Mouse (Mus musculus): ENCODE data around the gene Snx10. TPM values are rescaled to one million over a fixed set of nuclear protein-coding genes. Genes with fewer than 3 reads are reported as not detected.
A peak's percentile ranks its signal among the peaks of the same experiment; 100 is the strongest.

The Snx10 gene
- polyA plus RNA-seq, 1 experiment from 2014 or later: 22.7 TPM

GRCm38 (mm10) chr6:51594516-51594915 lies 70.8 kb downstream of the Snx10 start:
- WGBS: 55% methylated on average over 4 of the region's 4 CpGs
- no peaks in the 10 kb centered on the region for H3K27me3 ChIP-seq (replicated peaks; ENCODE audit: low read depth, poor library complexity, severe bottlenecking)
- H3K27ac ChIP-seq (replicated peaks): no peak overlapping the region
- DNase-seq (ENCODE audit: low spot score): no peak
- no peak overlapping the region for H3K4me3 ChIP-seq
- H3K36me3 ChIP-seq (replicated peaks): no peaks in the 10 kb centered on the region
- H3K9me3 ChIP-seq: no peaks in the 10 kb centered on the region
- peaks cover 27% of the 10 kb centered on the region for H3K4me1 ChIP-seq

DNA sequence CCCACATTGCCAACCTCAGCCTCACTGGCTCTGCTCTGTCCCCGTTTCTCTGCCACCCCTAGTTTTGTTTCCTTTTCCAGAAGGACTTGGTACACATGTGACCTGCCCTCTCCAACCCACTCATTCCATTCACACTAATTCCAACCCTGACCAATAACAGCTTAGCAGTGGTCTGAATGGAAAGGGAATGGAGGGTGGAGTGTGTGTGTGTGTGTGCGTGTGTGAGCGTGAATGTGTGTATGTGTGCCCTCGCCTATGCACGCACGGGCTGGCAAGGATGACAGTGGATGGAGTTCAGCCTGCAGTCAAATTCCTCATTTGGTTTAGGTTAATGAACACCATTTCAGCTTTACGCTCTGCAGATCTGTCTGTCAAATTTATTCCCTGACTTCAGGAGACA lies 74.4 kb downstream of the Snx10 start:
- H3K27ac ChIP-seq (replicated peaks): no peak overlapping the region
- 83% methylated on average over 7 of the region's 7 CpGs for WGBS

DNA sequence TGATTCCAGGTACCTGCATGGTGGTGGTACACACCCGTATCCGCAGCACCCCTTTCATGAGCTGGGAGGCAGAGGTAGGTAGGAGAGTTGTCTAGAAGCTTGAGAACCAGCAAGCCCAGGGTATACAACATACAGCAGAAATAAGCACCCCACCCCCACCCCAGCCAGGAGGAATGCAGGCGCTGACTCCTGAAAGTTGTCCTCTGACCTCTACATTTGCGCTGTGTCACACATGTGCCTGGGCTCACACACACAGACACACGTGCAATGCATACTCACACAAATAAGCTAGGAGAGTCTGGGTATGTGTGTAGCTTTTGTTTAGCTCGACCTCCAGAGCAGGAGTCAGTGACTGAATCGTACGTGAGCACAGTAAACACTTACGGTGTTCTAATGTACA lies 76.7 kb downstream of the Snx10 start:
- H3K9me3 ChIP-seq: no peaks in the 10 kb centered on the region
- H3K27ac ChIP-seq (replicated peaks): no peak overlapping the region; the same call in 1 of the 2 replicates
- no peak overlapping the region for H3K4me3 ChIP-seq
- H3K36me3 ChIP-seq (replicated peaks): no peaks in the 10 kb centered on the region
- no peak for DNase-seq (ENCODE audit: low spot score)
- H3K27me3 ChIP-seq (replicated peaks; ENCODE audit: low read depth, poor library complexity, severe bottlenecking): 0 out of 2 replicates have a peak, but pooled peaks cover 1% of the 10 kb centered on the region
- 76% methylated on average over 9 of the region's 9 CpGs for WGBS
- peaks cover 13% of the 10 kb centered on the region; the same call in 1 of the 2 replicates for H3K4me1 ChIP-seq

More for the DNA sequence above, 74.4 kb downstream of the Snx10 start:
- H3K9me3 ChIP-seq: no peaks in the 10 kb centered on the region
- no peak for DNase-seq (ENCODE audit: low spot score)
- peaks cover 19% of the 10 kb centered on the region for H3K4me1 ChIP-seq
- no peak overlapping the region for H3K4me3 ChIP-seq
- H3K36me3 ChIP-seq (replicated peaks): no peaks in the 10 kb centered on the region
- H3K27me3 ChIP-seq (replicated peaks; ENCODE audit: low read depth, poor library complexity, severe bottlenecking): no peaks in the 10 kb centered on the region

GRCm38 (mm10) chr6:51602341-51602740 lies 78.6 kb downstream of the Snx10 start:
- DNase-seq (ENCODE audit: low spot score): no peak
- H3K36me3 ChIP-seq (replicated peaks): no peaks in the 10 kb centered on the region
- H3K27ac ChIP-seq (replicated peaks): no peak overlapping the region
- H3K4me3 ChIP-seq: no peak overlapping the region
- H3K27me3 ChIP-seq (replicated peaks; ENCODE audit: low read depth, poor library complexity, severe bottlenecking): 0 out of 2 replicates have a peak, but pooled peaks cover 5% of the 10 kb centered on the region
- WGBS: 62% methylated on average over 1 of the region's 1 CpGs
- H3K4me1 ChIP-seq: peaks cover 13% of the 10 kb centered on the region; the same call in 1 of the 2 replicates
- H3K9me3 ChIP-seq: no peaks in the 10 kb centered on the region

DNA sequence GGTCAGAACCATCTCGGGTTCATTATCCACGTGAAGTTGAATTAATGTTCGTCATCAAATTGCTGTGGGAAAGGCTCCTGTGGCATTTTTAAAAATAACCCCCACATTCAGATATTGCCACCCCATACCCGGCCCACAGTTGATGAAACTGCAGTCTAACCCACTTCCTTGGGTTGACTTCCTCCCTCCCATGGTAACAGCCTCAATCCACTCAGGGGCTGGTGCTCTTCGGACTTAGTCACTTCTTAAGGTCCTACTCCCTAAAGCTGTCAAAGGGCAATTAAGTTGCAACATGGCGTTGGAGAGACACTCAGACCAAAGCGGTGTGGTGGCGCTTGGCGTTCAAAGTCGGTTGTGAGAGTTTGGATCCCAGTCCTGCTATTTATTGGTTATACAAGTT lies 80.0 kb downstream of the Snx10 start:
- no peaks in the 10 kb centered on the region for H3K36me3 ChIP-seq (replicated peaks)
- H3K27ac ChIP-seq (replicated peaks): no peak overlapping the region
- no peak overlapping the region for H3K4me3 ChIP-seq
- WGBS: 90% methylated on average over 10 of the region's 10 CpGs
- no peak for DNase-seq (ENCODE audit: low spot score)
- no peaks in the 10 kb centered on the region for H3K9me3 ChIP-seq
- H3K27me3 ChIP-seq (replicated peaks; ENCODE audit: low read depth, poor library complexity, severe bottlenecking): peaks cover 5% of the 10 kb centered on the region; the same call in 1 of the 2 replicates
- H3K4me1 ChIP-seq: peaks cover 13% of the 10 kb centered on the region; the same call in 1 of the 2 replicates

DNA sequence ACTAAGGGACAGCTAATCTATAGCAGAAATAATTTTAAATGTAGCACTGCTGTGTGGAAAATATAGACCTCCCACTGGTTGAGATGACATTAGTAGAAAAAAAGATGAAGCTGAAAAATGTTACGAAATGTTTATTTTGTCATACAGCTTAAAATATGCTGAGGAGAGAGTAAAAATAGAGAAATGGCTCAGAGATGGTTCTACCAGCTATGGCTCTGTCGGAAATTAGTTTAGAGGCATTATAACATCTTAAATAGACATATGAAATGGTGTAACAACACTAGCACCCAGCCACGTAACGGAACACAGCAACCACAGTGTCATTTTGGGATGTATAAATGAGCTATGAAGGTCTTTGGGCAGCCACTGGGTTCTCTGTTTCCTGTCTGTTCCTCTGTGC lies 82.5 kb downstream of the Snx10 start:
- Histone ChIP-seq H3K4me1 (peaks cover 7% of the 10 kb centered on the region; the same call in 1 of the 2 replicates), H3K36me3 (replicated peaks) (no peaks in the 10 kb centered on the region), H3K4me3 (no peak overlapping the region), H3K27me3 (replicated peaks; ENCODE audit: low read depth, poor library complexity, severe bottlenecking) (peaks cover 14% of the 10 kb centered on the region), H3K27ac (replicated peaks) (no peak overlapping the region), H3K9me3 (no peaks in the 10 kb centered on the region)
- DNase-seq (ENCODE audit: low spot score): no peak
- 89% methylated on average over 4 of the region's 4 CpGs for WGBS

- no peak overlapping the region for H3K4me3 ChIP-seq
- 38% methylated on average over 7 of the region's 7 CpGs for WGBS
- H3K27ac ChIP-seq (replicated peaks): no peak overlapping the region
- H3K9me3 ChIP-seq: no peaks in the 10 kb centered on the region
- H3K27me3 ChIP-seq (replicated peaks; ENCODE audit: low read depth, poor library complexity, severe bottlenecking): peaks cover 20% of the 10 kb centered on the region
- DNase-seq (ENCODE audit: low spot score): no peak
- H3K36me3 ChIP-seq (replicated peaks): no peaks in the 10 kb centered on the region
- peaks cover 7% of the 10 kb centered on the region; the same call in 1 of the 2 replicates for H3K4me1 ChIP-seq
These were observed 83.1 kb downstream of the Snx10 start for GRCm38 (mm10) chr6:51606803-51607202.

DNA sequence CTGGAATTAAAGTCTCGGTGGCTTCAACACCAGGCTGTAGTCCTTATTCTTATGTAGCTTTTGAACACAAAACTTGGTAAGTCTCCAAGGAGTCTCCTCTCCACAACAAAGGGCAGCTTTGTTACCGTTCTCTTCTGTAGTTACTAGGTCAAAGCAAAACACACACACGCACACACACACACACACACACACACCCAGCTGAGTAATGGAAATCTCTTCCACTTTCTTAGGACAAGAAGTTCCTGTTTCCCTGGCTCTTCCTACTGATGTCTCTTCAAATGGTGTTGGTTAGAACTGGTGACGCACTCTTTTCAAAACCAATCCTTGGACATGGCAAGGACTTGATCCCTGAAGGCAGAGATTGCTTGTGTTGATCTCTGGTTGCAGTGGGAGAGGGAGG lies 87.9 kb downstream of the Snx10 start:
- DNase-seq (ENCODE audit: low spot score): no peak
- 87% methylated on average over 4 of the region's 4 CpGs for WGBS
- H3K4me3 ChIP-seq: no peak overlapping the region
- no peak overlapping the region for H3K27ac ChIP-seq (replicated peaks)
- H3K4me1 ChIP-seq: peaks cover 11% of the 10 kb centered on the region
- H3K27me3 ChIP-seq (replicated peaks; ENCODE audit: low read depth, poor library complexity, severe bottlenecking): peaks cover 40% of the 10 kb centered on the region
- no peaks in the 10 kb centered on the region for H3K9me3 ChIP-seq
- no peaks in the 10 kb centered on the region for H3K36me3 ChIP-seq (replicated peaks)

- under 1% methylated on average over 54 of the region's 54 CpGs for WGBS
- peak overlapping the region; percentile 81 for H3K27ac ChIP-seq (replicated peaks)
- peak overlapping the region; percentile 70 for H3K4me3 ChIP-seq
These were observed 88.8 kb downstream of the Snx10 start for GRCm38 (mm10) chr6:51612371-51613051.

GRCm38 (mm10) chr6:51613661-51614060 lies 90.0 kb downstream of the Snx10 start:
- Histone ChIP-seq H3K27ac (replicated peaks) (no peak overlapping the region), H3K9me3 (no peaks in the 10 kb centered on the region), H3K36me3 (replicated peaks) (no peaks in the 10 kb centered on the region), H3K4me1 (peaks cover 11% of the 10 kb centered on the region), H3K27me3 (replicated peaks; ENCODE audit: low read depth, poor library complexity, severe bottlenecking) (peaks cover 40% of the 10 kb centered on the region), H3K4me3 (no peak overlapping the region)
- no peak for DNase-seq (ENCODE audit: low spot score)
- 81% methylated on average over 11 of the region's 11 CpGs for WGBS

More at GRCm38 (mm10) chr6:51612371-51613051, 88.8 kb downstream of the Snx10 start:
- Histone ChIP-seq H3K36me3 (replicated peaks) (no peaks in the 10 kb centered on the region), H3K4me1 (peaks cover 11% of the 10 kb centered on the region), H3K9me3 (no peaks in the 10 kb centered on the region), H3K27me3 (replicated peaks; ENCODE audit: low read depth, poor library complexity, severe bottlenecking) (peaks cover 40% of the 10 kb centered on the region)
- peak; percentile 72 for DNase-seq (ENCODE audit: low spot score)

DNA sequence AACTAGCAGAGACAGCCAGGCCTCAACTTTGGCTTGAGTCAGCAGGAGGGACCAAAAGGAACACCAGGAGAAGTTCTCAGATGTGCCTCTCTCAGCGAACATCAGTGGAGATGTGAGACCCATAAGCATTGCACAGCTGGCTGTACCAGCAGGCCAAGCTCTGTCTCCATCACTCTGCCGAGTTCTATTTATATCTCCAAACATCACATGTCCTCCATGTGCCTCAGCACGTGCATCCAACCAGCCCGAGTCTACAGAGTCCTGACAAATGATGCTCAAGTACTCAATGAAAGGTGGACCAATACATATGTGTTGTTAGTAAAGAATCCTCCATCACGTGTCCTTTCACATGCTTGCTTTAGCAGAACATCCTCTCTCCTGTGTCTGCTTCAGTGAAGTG lies 103.1 kb downstream of the Snx10 start:
- H3K27me3 ChIP-seq (replicated peaks; ENCODE audit: low read depth, poor library complexity, severe bottlenecking): no peaks in the 10 kb centered on the region
- 85% methylated on average over 5 of the region's 5 CpGs for WGBS
- no peak for DNase-seq (ENCODE audit: low spot score)
- H3K4me1 ChIP-seq: 0 out of 2 replicates have a peak, but pooled peaks cover 5% of the 10 kb centered on the region
- no peak overlapping the region for H3K4me3 ChIP-seq
- no peaks in the 10 kb centered on the region for H3K36me3 ChIP-seq (replicated peaks)
- H3K9me3 ChIP-seq: no peaks in the 10 kb centered on the region
- no peak overlapping the region for H3K27ac ChIP-seq (replicated peaks)

DNA sequence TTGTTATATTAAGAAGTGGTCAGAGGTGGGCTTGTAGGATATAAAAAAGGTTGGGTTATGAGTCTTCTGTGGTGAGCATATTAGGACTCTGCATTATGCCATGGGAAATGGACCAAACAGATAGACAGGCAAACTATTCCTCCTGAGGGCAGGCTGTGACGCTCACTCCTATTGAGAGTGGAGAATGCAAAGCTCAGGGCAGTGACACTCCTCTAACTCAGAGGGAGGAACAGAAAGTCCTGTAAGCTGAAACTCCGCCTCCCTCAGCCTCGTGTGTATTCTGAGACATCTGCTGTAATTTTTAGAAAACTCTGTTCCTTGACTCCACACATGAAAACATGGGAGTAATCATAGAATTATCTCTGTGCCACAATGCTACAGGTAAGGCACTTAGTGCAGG lies 106.0 kb downstream of the Snx10 start:
- peaks cover 19% of the 10 kb centered on the region for H3K4me1 ChIP-seq
- no peaks in the 10 kb centered on the region for H3K9me3 ChIP-seq
- no peak overlapping the region for H3K4me3 ChIP-seq
- no peak for DNase-seq (ENCODE audit: low spot score)
- WGBS: 48% methylated on average over 3 of the region's 3 CpGs
- H3K27ac ChIP-seq (replicated peaks): no peak overlapping the region
- H3K27me3 ChIP-seq (replicated peaks; ENCODE audit: low read depth, poor library complexity, severe bottlenecking): no peaks in the 10 kb centered on the region
- no peaks in the 10 kb centered on the region for H3K36me3 ChIP-seq (replicated peaks)

GRCm38 (mm10) chr6:51630184-51630583 lies 106.5 kb downstream of the Snx10 start:
- Histone ChIP-seq H3K36me3 (replicated peaks) (no peaks in the 10 kb centered on the region), H3K4me3 (no peak overlapping the region), H3K27me3 (replicated peaks; ENCODE audit: low read depth, poor library complexity, severe bottlenecking) (no peaks in the 10 kb centered on the region), H3K4me1 (peaks cover 19% of the 10 kb centered on the region), H3K27ac (replicated peaks) (no peak overlapping the region), H3K9me3 (no peaks in the 10 kb centered on the region)
- 81% methylated on average over 2 of the region's 2 CpGs for WGBS
- DNase-seq (ENCODE audit: low spot score): no peak

All from embryonic facial prominence, embryonic 10.5 days (tissue).